Mouse (Mus musculus): ENCODE data around the gene Maats1.
"Not testable (repeated sequence)": the region's sequence is repeated elsewhere in the genome, so short reads cannot be mapped to it uniquely, and the experiment has no call there.

The Maats1 gene

GRCm38 (mm10) chr16:38346529-38347325 is 4.8 kb upstream of the Maats1 start, which contains the start of the genes Cox17 and Gm21987:
Gene Cox17, plus strand, starts transcription at chr16:38346991.
Gene Gm21987, plus strand, starts transcription at chr16:38347040.
- peak; percentile 98 for DNase-seq

- DNase-seq, result peak; percentile 41
These were observed 3.2 kb upstream of the Maats1 start for GRCm38 (mm10) chr16:38344941-38345725.

- DNase-seq, result not testable (repeated sequence)
These were observed 3.9 kb downstream of the Maats1 start for GRCm38 (mm10) chr16:38338077-38338476.

DNA sequence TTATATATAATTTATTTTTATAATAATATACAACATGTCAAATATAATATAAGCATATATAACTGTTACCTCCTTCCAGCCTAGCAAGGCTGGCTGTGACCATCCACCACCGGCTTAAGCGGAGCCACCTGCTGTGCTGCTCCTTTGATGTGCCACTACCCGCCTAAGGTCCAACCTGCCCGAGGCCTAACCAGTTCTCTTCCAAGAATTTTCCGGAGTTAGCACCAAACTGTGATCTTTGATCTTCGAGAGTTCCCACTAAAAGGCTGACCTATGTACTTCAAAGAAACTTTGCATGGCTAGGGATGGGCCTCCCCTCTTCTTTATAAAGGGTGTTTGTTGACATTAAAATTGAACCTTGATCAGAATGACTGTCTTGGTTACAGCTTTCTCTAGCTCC is 7.5 kb downstream of the Maats1 start:
- peak; percentile 76 for DNase-seq

DNA sequence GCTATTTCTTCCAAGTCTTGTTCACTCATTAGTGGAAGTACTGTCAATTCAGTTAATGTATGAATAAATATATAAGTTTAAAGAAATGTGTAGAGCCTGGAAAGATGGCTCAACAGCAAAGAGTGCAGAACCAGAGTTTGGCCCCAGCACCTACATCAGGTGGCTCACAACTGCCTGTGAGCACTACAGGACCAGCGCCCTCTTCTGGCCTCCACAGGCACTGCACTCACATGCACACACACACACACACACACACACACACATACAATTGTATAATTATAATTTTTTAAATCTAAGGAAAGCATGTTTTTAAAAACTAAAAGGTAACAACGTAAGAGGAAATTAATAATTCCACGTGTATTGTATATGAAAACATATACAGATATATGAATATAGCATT is 12.6 kb downstream of the Maats1 start:
- no peak for DNase-seq

- no peak for DNase-seq
These were observed 15.1 kb downstream of the Maats1 start for GRCm38 (mm10) chr16:38326778-38327397.

DNA sequence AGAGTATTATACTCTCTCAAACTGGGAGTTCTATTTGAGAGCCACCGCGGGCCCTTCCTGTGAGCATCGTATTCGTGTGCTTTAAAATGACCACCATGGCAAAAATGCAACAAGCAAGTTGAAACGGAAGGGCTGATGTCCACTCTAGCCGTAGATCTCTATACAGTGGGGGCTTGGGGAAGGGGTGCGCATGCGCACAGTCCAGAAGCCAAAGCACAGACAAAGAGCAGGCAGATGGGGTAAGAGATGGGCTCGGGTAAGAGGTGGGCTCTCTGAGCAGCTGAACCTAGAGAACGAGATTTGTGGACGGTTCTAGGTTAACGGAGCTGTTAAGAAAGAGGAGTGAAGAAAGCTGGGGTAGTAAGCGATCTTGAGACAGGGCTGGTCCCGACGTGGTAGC is 17.6 kb downstream of the Maats1 start:
- DNase-seq, result no peak

DNA sequence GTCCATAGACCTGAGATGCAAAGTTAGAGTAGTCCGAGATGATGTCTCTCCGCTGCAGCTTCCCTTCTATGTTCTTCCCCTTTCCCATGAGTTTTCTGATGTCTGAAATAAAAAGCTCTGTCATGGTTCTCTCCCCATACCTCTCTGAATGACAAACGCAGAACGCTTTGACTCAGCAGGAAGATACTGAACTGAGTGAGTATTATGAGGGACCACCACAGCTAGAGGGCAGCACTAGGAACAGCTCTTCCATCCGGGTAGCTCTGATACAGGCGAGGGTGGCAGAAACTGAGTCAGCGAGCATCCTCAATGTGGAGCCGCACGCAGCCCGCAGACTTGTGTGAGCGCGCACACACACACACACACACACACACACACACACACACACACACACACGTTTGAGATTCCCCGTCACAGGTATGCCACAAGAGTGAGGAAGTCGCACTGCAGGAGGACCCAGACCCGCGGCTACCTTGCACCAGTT is 20.4 kb downstream of the Maats1 start:
- DNase-seq, result peak; percentile 44

- DNase-seq, result no peak
These were observed 22.9 kb downstream of the Maats1 start for GRCm38 (mm10) chr16:38319087-38319486.

DNA sequence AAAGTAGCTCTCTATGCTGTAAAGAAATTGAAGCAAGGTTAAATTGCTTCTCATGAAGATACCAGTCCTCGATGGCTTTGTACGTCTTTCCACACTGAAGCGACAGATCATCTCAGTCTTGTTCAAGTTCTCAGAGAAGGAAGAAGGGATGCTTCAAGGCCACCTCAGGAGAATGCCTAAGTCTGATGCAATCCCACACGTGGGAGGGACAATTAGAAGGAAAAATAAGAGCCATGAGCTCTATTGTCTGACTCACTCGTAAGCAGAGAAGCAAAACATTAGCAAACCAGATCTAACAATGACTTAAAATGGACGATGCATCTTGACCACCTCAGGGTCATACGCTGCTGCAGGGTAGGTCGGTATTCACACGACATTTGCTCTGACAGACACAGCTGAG is 23.5 kb downstream of the Maats1 start:
- DNase-seq, result no peak

DNA sequence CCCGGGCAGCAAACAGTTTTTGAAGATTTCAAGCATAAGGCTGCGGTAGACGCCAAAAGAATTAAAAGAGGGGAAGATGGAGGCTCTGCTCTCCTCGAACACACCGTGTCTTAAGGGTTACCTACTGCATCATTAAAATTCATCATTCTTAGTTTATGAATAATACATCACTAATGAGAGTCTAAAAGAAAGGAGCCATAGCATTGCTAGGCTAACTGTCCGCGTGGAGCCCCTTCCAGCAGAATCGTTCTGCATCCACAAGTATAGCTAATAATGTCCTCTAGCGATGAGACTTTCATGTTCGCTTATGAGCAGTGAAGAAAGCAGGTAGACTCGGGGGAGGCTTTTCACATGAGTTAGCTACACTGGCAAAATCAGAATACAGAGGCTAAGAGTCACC is 33.7 kb downstream of the Maats1 start:
- no peak for DNase-seq

- no peak for DNase-seq
These were observed 34.3 kb downstream of the Maats1 start for GRCm38 (mm10) chr16:38307651-38308050.

DNA sequence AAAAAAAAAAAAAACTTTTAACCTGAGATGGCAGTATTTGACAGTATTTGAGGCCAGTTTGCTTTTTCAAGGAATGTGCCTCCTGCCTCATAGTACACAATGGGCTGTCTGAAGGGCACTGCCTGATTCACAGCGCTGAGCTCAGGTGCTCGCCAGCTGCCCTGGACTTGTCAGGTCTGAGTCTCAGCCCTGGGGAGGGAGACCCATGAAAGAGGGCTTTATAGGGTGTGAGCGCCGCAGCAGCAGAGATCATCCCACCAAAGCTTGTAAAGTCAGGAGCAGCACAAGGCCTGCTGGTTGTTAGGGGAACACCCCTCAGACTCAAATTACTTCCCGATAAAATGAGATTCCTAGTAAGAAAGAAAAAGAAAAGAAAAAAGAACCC is 34.7 kb downstream of the Maats1 start:
- DNase-seq, result no peak

DNA sequence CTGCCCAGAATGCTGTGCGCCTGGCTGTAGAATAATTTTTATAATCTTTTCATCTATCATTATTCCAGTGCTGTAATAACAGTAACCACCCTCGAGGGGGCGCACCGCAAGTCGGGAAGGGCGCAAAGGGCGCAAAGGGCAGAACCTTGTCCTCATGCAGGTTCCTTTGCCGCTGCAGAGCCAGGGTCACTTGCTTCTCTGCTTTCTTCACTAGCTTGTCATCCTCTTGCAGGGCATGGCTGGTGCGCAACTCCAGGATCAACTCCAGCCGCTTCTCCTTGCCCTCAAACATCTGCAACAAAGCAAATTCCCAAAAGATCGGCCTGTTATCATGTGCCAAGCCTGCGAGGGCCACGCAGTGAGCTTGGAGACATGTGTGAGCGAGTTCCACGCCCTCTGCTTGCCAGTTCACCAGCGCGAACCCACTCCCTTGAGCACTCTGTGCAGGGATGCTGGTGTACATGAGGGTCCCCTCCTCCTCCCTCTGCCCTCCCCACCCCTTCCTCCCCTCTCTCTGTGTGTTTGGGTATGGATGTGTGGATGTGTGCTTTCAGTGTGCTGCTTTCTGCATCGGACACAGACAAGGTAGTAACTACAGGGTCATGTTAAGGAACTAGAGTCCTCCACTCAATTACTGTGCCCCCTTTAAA is 35.2 kb downstream of the Maats1 start:
- DNase-seq, result no peak

DNA sequence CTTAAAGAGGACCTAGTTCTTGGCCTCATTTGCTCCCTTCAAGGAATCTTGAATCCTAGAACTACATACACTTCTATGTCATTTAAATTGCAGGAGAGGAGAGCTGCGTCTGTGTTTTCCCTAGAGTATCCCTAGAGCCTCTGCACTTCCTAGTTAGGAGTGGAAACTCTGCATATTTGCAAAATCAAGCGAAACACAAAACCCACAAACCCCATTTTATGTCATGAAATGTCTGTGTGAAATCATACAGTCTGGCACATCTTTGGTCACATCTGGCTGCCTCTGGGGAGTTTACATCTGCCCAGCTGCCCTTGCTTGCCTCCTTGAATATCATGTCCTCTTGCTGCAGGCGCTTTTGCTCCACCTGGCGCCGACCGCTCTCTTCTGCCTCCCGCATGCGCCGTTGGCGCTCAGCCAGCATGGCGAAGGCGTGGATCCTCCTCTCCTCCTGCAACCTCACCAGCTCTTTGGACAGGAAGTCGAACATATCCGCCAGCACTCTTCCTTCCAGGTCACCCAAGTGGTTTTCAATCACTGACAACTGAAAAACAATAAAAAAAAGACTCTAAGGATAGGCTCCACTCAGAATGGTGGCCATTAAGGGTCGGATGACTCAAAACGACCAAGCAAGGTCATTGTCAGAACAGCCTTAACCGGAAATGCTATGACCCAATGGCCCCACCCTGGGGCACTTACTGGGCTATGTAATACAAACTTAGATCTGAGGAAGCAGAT is 37.3 kb downstream of the Maats1 start:
- peak; percentile 75 for DNase-seq

DNA sequence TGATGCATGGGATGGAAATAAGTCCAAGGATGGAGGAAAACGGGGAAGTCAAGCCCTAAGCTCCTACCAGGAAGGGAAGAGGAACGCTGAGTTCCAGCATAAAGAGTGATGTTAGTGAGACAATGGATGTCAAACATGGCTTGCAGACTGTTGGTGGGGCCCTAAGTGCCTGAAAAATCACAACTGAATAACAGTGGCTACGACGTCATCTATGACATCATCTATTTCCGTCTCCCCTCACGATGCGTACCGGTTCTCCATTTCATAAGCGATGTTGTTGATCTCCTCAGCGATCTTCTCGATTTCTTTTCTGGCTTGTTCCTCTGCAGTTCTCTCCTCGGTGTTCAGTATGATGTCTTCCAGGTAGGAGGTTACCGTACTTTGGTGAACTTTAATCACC is 39.6 kb downstream of the Maats1 start:
- DNase-seq, result no peak

DNA sequence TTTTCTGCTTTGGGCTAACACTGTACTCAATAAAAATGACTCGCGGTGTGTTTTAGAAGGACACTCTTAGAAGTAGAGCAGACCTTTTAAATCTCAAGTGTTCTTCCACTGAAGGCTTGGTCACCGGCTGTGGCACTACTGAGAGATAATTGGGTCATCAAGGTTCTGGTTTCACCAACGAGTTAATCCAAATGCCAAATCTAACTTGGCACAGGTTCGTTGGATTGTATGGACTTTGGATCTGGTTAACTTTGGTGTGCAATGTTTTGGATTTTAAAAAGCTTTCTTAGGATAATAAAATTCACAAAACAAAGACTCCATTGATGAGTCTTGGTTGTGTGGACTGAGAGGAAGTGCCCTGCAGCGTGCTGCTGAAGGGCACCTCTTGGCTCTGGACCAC is 43.5 kb downstream of the Maats1 start:
- DNase-seq, result peak; percentile 50

- peak; percentile 79 for DNase-seq
These were observed 46.5 kb downstream of the Maats1 start for GRCm38 (mm10) chr16:38295349-38295930.

DNA sequence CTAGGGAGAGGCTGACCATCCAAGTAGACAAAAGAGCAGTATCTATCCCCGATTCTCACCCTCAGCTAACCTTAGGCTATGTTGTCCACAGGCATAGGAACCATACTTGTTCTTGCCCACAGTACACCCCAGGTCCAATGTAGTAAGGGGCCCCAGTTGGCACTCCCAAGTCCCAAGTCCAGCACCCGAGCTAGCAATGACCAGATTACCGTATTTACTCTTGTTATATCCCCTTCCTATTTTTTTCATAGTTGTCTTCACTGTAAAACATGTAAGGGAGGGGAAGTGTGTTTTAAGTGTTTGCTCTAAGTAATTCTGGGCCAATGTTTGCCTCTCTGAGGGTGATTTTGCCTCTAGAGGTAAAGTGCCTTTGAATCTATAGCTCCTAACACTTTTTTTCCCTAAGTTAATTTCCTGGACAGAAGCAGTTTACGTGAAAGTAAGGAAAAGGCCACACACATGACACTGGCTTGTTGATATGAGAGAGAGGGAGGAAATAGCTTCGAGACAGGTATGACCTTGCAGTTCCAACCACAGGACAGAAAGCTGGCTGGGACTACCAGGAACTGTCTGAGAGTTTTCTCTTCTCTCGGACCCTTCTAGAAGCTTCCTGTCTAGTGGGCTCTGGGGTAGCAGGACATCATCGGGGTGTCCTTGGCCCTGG is 47.1 kb downstream of the Maats1 start, which contains the start of gene Nr1i2:
Gene Nr1i2 (minus strand): TSS at position 140 of the 664 bp plus-strand sequence.
- DNase-seq, result peak; percentile 72

- no peak for DNase-seq
These were observed 51.8 kb downstream of the Maats1 start for GRCm38 (mm10) chr16:38290151-38290550.

DNA sequence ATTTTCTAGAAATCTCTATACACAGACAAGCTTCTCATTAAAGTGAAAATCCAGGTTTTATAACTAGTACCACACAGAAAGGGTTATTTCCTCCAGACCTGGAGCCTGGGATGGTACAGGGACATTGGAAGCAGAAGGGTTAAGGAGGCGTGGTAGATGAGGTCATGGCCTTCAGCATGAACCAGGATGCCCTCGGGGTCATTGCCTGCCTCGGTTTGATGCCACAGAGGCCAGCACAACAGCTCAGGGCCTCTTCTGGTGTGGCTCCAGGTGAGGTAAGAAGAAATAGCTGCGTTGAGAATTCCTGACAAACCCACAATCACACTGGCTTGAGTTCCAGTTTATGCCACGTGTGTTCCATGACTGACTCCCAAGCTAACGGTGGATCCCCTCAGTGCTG is 53.1 kb downstream of the Maats1 start:
- DNase-seq, result peak; percentile 71
